Mouse (Mus musculus): Measurements from ENCODE around the gene Ago4. TPM values are rescaled to one million over a fixed set of nuclear protein-coding genes. Genes with fewer than 3 reads are reported as not detected.

The Ago4 gene
- total and polyA plus RNA-seq, 2 experiments, result 0.82 to 2.2 TPM

DNA sequence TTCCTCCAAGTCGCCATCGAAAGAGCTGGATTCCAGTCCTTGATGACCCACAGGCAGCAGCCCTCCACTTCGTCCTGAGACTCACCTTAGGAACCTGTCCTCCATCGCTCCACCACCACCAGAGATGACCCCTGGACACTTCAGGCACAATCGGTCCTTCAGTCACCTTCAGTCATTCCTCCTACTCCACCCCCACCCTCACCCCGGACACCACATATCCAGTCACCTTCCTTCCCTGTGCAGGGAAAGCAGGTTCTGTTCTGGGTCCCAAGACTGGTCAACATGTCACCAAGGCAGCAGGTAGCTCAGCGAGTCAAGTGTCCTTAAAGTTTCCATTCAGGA lies 428 bp upstream of the Ago4 start:
- no peak for TF ChIP-seq CTCF (IDR thresholded peaks at IDR 0.05; ENCODE audit: low read depth, low read length)
- no peak for TF ChIP-seq POLR2A (IDR thresholded peaks at IDR 0.05; ENCODE audit: extremely low read depth, insufficient read depth, low read length)
- Histone ChIP-seq H3K4me1 (ENCODE audit: control insufficient read depth, insufficient read depth, low read length) (peaks cover 4% of the 10 kb centered on the region), H3K79me2 (ENCODE audit: control insufficient read depth, insufficient read depth, low read length) (no peaks in the 10 kb centered on the region), H3K27me3 (ENCODE audit: control insufficient read depth, insufficient read depth, low read length) (no peaks in the 10 kb centered on the region), H3K36me3 (ENCODE audit: control insufficient read depth, insufficient read depth, low read length) (no peaks in the 10 kb centered on the region), H3K4me3 (ENCODE audit: insufficient read depth, low read depth, low read length) (peak overlapping the region; percentile 93), H3K9ac (ENCODE audit: low read depth, low read length) (peak overlapping the region; percentile 88), H3K27ac (replicated peaks; ENCODE audit: insufficient read depth, low read depth, low read length) (no peak overlapping the region)
- WGBS, result 22% methylated on average over 7 of the region's 7 CpGs
- DNase-seq (ENCODE audit: extremely low read depth, low read depth, low spot score), result peak; percentile 19

DNA sequence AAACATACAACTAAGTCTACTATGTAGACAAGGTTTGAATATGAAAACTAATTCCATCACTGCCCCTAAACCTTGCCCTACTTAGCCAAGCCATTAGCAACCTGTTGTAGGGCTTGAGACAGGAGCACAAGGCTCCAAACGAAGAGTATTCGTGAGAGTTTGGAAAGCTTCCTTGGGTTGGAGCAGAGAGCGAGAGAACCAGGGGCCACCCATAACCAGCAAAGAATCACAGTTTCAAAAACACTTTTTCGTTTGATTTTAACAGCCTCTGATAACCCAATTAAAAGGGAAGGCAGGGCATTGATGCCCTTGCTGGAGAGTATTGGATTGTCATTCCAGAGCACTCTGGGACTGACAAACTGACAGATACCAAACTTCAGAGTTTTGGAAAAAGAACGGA lies 980 bp downstream of the Ago4 start:
- Histone ChIP-seq H3K79me2 (ENCODE audit: control insufficient read depth, insufficient read depth, low read length) (no peaks in the 10 kb centered on the region), H3K4me1 (ENCODE audit: control insufficient read depth, insufficient read depth, low read length) (peaks cover 4% of the 10 kb centered on the region), H3K9ac (ENCODE audit: low read depth, low read length) (peak overlapping the region; percentile 88), H3K27ac (replicated peaks; ENCODE audit: insufficient read depth, low read depth, low read length) (no peak overlapping the region), H3K27me3 (ENCODE audit: control insufficient read depth, insufficient read depth, low read length) (no peaks in the 10 kb centered on the region), H3K36me3 (ENCODE audit: control insufficient read depth, insufficient read depth, low read length) (no peaks in the 10 kb centered on the region), H3K4me3 (ENCODE audit: insufficient read depth, low read depth, low read length) (peak overlapping the region; percentile 93)
- 37% methylated on average over 5 of the region's 5 CpGs for WGBS
- DNase-seq (ENCODE audit: extremely low read depth, low read depth, low spot score), result no peak
- TF ChIP-seq POLR2A (IDR thresholded peaks at IDR 0.05; ENCODE audit: extremely low read depth, insufficient read depth, low read length) (no peak), CTCF (IDR thresholded peaks at IDR 0.05; ENCODE audit: low read depth, low read length) (no peak)

DNA sequence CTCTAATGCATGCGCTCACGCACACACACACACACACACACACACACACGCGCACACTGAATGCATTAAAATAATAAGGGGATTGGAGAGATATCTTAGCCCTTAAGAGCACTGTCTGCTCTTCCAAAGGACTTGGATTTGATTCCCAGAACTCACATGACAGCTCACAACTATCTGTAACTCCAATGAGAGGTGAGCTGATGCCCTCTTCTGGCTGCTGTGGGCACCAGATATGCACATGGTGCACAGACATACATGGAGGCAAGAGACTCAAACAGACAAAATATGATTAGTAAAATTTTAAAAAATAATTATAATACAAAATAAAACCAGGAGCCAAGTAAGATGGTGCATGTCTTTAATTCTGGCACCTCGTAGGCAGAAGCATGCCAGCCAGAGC lies 6.4 kb downstream of the Ago4 start:
- H3K4me3 ChIP-seq (ENCODE audit: insufficient read depth, low read depth, low read length), result no peak overlapping the region
- no peak for DNase-seq (ENCODE audit: extremely low read depth, low read depth, low spot score)
- WGBS, result 94% methylated on average over 5 of the region's 5 CpGs
- H3K36me3 ChIP-seq (ENCODE audit: control insufficient read depth, insufficient read depth, low read length), result peaks cover 2% of the 10 kb centered on the region; the same call in 1 of the 2 replicates
- no peaks in the 10 kb centered on the region; the same call in 1 of the 2 replicates for H3K4me1 ChIP-seq (ENCODE audit: control insufficient read depth, insufficient read depth, low read length)
- no peaks in the 10 kb centered on the region for H3K79me2 ChIP-seq (ENCODE audit: control insufficient read depth, insufficient read depth, low read length)
- H3K27me3 ChIP-seq (ENCODE audit: control insufficient read depth, insufficient read depth, low read length), result no peaks in the 10 kb centered on the region
- no peak overlapping the region for H3K9ac ChIP-seq (ENCODE audit: low read depth, low read length)
- no peak overlapping the region for H3K27ac ChIP-seq (replicated peaks; ENCODE audit: insufficient read depth, low read depth, low read length)
- TF ChIP-seq CTCF (IDR thresholded peaks at IDR 0.05; ENCODE audit: low read depth, low read length), result no peak
- TF ChIP-seq POLR2A (IDR thresholded peaks at IDR 0.05; ENCODE audit: extremely low read depth, insufficient read depth, low read length), result no peak

DNA sequence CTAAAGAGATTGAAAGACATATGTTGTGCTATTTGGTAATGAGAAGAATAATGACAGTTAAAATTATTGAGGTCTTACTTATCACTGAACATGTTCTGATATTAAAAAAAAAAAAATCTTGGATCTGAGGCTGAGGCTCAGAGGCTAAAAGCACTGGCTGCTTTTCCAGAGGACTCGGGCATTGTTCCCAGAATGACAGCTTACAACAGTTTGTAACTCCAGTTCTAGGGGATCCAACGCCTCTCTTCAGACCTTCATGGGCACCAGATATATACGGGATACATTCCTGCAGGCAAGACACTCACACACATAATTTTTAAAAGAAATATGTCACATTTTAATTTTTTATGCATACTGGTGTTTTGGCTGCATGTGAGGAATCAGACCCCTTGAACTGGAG lies 7.1 kb downstream of the Ago4 start:
- H3K4me1 ChIP-seq (ENCODE audit: control insufficient read depth, insufficient read depth, low read length), result no peaks in the 10 kb centered on the region
- H3K36me3 ChIP-seq (ENCODE audit: control insufficient read depth, insufficient read depth, low read length), result peaks cover 2% of the 10 kb centered on the region; the same call in 1 of the 2 replicates
- DNase-seq (ENCODE audit: extremely low read depth, low read depth, low spot score), result no peak
- no peak overlapping the region for H3K27ac ChIP-seq (replicated peaks; ENCODE audit: insufficient read depth, low read depth, low read length)
- H3K4me3 ChIP-seq (ENCODE audit: insufficient read depth, low read depth, low read length), result no peak overlapping the region
- 93% methylated on average over 3 of the region's 3 CpGs for WGBS
- H3K79me2 ChIP-seq (ENCODE audit: control insufficient read depth, insufficient read depth, low read length), result no peaks in the 10 kb centered on the region
- no peaks in the 10 kb centered on the region for H3K27me3 ChIP-seq (ENCODE audit: control insufficient read depth, insufficient read depth, low read length)
- H3K9ac ChIP-seq (ENCODE audit: low read depth, low read length), result no peak overlapping the region
- TF ChIP-seq CTCF (IDR thresholded peaks at IDR 0.05; ENCODE audit: low read depth, low read length) (no peak), POLR2A (IDR thresholded peaks at IDR 0.05; ENCODE audit: extremely low read depth, insufficient read depth, low read length) (no peak)

DNA sequence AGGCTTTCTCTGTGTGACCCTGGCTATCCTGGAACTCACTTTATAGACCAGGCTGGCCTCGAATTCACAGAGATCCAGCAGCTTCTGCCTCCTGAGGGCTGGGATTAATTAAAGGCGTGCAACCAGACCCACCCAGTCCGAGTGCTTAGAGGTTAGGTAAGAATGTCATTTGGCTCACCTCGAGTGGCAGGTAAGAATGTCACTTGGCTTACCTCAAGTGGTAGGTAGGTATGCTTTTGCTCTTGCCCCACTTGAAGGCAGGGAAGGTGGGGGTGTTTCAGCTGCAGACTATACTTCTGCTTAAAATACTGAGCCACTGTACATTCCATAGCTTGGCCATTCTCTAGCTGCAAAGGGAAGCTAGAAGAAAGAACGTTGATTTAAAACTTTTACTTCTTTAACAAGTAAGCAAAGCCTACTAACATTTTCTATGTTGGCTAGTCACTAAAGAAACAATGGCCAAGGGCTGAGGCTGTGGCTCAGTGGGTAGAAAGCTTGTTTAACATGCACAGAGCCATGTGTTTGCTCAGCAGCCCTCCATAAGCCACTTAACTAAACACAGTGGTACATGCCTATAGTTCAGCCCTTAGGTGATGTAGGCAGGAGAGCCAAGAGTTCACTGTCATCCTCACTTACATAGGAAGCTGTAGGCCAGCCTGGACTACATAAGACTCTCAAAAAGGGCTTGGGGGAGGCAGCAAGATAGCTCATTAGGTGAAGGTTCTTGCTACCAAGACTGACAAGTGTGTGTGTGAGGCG lies 20.8 kb downstream of the Ago4 start:
- Histone ChIP-seq H3K27ac (replicated peaks; ENCODE audit: insufficient read depth, low read depth, low read length) (no peak overlapping the region), H3K36me3 (ENCODE audit: control insufficient read depth, insufficient read depth, low read length) (peaks cover 15% of the 10 kb centered on the region; the same call in 1 of the 2 replicates), H3K9ac (ENCODE audit: low read depth, low read length) (no peak overlapping the region), H3K4me3 (ENCODE audit: insufficient read depth, low read depth, low read length) (no peak overlapping the region), H3K79me2 (ENCODE audit: control insufficient read depth, insufficient read depth, low read length) (no peaks in the 10 kb centered on the region), H3K4me1 (ENCODE audit: control insufficient read depth, insufficient read depth, low read length) (no peaks in the 10 kb centered on the region), H3K27me3 (ENCODE audit: control insufficient read depth, insufficient read depth, low read length) (no peaks in the 10 kb centered on the region)
- WGBS, result 86% methylated on average over 6 of the region's 6 CpGs
- TF ChIP-seq POLR2A (IDR thresholded peaks at IDR 0.05; ENCODE audit: extremely low read depth, insufficient read depth, low read length), result no peak
- no peak for TF ChIP-seq CTCF (IDR thresholded peaks at IDR 0.05; ENCODE audit: low read depth, low read length)
- no peak for DNase-seq (ENCODE audit: extremely low read depth, low read depth, low spot score)

DNA sequence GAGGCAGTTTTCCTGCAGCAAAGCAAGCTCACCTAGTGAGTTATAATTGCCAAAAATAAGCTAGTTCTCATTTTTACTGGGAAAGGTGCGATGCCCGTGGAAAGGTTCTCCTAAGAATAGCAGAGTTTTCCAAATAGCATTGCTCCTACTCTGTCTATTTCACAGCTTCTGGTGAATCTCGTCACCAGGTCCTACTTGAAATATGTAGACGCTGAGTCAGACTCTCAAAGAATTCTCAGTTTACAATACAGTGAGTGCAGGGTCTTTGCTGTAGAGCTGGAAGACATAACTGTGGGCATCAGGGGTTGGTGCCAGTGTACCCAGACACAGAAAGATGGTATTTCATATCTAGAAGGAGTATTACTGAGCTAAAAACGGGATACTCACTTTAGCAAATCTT lies 22.3 kb downstream of the Ago4 start:
- no peaks in the 10 kb centered on the region for H3K4me1 ChIP-seq (ENCODE audit: control insufficient read depth, insufficient read depth, low read length)
- no peaks in the 10 kb centered on the region for H3K79me2 ChIP-seq (ENCODE audit: control insufficient read depth, insufficient read depth, low read length)
- TF ChIP-seq POLR2A (IDR thresholded peaks at IDR 0.05; ENCODE audit: extremely low read depth, insufficient read depth, low read length) (no peak), CTCF (IDR thresholded peaks at IDR 0.05; ENCODE audit: low read depth, low read length) (no peak)
- no peak overlapping the region for H3K9ac ChIP-seq (ENCODE audit: low read depth, low read length)
- H3K4me3 ChIP-seq (ENCODE audit: insufficient read depth, low read depth, low read length), result no peak overlapping the region
- no peaks in the 10 kb centered on the region for H3K27me3 ChIP-seq (ENCODE audit: control insufficient read depth, insufficient read depth, low read length)
- 95% methylated on average over 5 of the region's 5 CpGs for WGBS
- H3K27ac ChIP-seq (replicated peaks; ENCODE audit: insufficient read depth, low read depth, low read length), result no peak overlapping the region
- H3K36me3 ChIP-seq (ENCODE audit: control insufficient read depth, insufficient read depth, low read length), result peaks cover 16% of the 10 kb centered on the region
- DNase-seq (ENCODE audit: extremely low read depth, low read depth, low spot score), result no peak
